Mouse (Mus musculus): ENCODE results near the gene Pigv. TPM values are rescaled to one million over a fixed set of nuclear protein-coding genes. Genes with fewer than 3 reads are reported as not detected.

Pigv gene
- polyA plus RNA-seq, 1 experiment, result 7.3 TPM

- TF ChIP-seq CEBPB (IDR thresholded peaks at IDR 0.05; ENCODE audit: low read depth), result no peak
- TF ChIP-seq MYOG (IDR thresholded peaks at IDR 0.05; ENCODE audit: control insufficient read depth, extremely low read depth, insufficient read length), result no peak
- TF ChIP-seq MAX (IDR thresholded peaks at IDR 0.05), result no peak
- TF ChIP-seq CTCF (IDR thresholded peaks at IDR 0.05; ENCODE audit: control insufficient read depth, insufficient read depth, insufficient read length), result no peak
- no peak for TF ChIP-seq MYOD1 (IDR thresholded peaks at IDR 0.05; ENCODE audit: control insufficient read depth, insufficient read length, low read depth)
- TF ChIP-seq FOSL1 (IDR thresholded peaks at IDR 0.05; ENCODE audit: insufficient read depth, low read length, poor library complexity, severe bottlenecking), result no peak
- no peak for TF ChIP-seq USF1 (IDR thresholded peaks at IDR 0.05; ENCODE audit: low read depth)
- Histone ChIP-seq H3K79me3 (ENCODE audit: low read depth) (peaks cover 2% of the 10 kb centered on the region), H3K36me3 (ENCODE audit: control insufficient read depth, insufficient read depth) (peaks cover 97% of the 10 kb centered on the region), H3K27me3 (ENCODE audit: control insufficient read depth, insufficient read depth, insufficient read length) (no peaks in the 10 kb centered on the region), H3K4me3 (ENCODE audit: insufficient read depth, poor library complexity, severe bottlenecking) (no peak overlapping the region), H3ac (ENCODE audit: control insufficient read depth, insufficient read length, low read depth) (no peak overlapping the region), H3K79me2 (ENCODE audit: control insufficient read depth, insufficient read depth) (peaks cover 11% of the 10 kb centered on the region)
Observed at GRCm38 (mm10) chr4:133688417-133689067, 16.1 kb upstream of the Pigv start.

DNA sequence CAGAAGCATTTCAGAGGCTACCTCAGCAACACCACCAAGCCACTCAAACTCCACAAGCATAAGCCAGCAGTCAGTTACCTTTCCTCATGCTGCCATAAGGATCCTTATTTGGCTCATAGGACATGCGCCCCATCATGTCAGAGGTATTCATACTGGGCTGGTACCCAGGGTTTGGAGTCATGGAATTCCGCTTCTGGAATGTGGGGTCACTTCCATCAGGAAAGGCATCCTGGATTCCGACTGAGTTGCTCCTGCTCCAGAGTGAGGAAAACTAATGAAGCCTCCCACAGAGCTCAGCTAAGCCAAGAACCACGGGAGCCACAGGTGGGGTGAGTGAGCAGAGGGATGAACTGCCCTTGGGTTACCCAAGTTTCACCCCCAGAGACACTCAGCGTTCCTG, 14.7 kb upstream of the Pigv start:
- Histone ChIP-seq H3K79me3 (ENCODE audit: low read depth) (peaks cover 2% of the 10 kb centered on the region), H3K4me3 (ENCODE audit: insufficient read depth, poor library complexity, severe bottlenecking) (no peak overlapping the region), H3K79me2 (ENCODE audit: control insufficient read depth, insufficient read depth) (peaks cover 9% of the 10 kb centered on the region), H3ac (ENCODE audit: control insufficient read depth, insufficient read length, low read depth) (no peak overlapping the region), H3K27me3 (ENCODE audit: control insufficient read depth, insufficient read depth, insufficient read length) (no peaks in the 10 kb centered on the region), H3K36me3 (ENCODE audit: control insufficient read depth, insufficient read depth) (peaks cover 92% of the 10 kb centered on the region)
- TF ChIP-seq MYOG (IDR thresholded peaks at IDR 0.05; ENCODE audit: control insufficient read depth, extremely low read depth, insufficient read length) (no peak), CTCF (IDR thresholded peaks at IDR 0.05; ENCODE audit: control insufficient read depth, insufficient read depth, insufficient read length) (no peak), MAX (IDR thresholded peaks at IDR 0.05) (no peak), MYOD1 (IDR thresholded peaks at IDR 0.05; ENCODE audit: control insufficient read depth, insufficient read length, low read depth) (no peak), USF1 (IDR thresholded peaks at IDR 0.05; ENCODE audit: low read depth) (no peak), CEBPB (IDR thresholded peaks at IDR 0.05; ENCODE audit: low read depth) (no peak), FOSL1 (IDR thresholded peaks at IDR 0.05; ENCODE audit: insufficient read depth, low read length, poor library complexity, severe bottlenecking) (no peak)

- TF ChIP-seq MAX (IDR thresholded peaks at IDR 0.05), result no peak
- no peak for TF ChIP-seq FOSL1 (IDR thresholded peaks at IDR 0.05; ENCODE audit: insufficient read depth, low read length, poor library complexity, severe bottlenecking)
- no peak for TF ChIP-seq MYOG (IDR thresholded peaks at IDR 0.05; ENCODE audit: control insufficient read depth, extremely low read depth, insufficient read length)
- no peak for TF ChIP-seq USF1 (IDR thresholded peaks at IDR 0.05; ENCODE audit: low read depth)
- TF ChIP-seq CTCF (IDR thresholded peaks at IDR 0.05; ENCODE audit: control insufficient read depth, insufficient read depth, insufficient read length), result no peak
- TF ChIP-seq MYOD1 (IDR thresholded peaks at IDR 0.05; ENCODE audit: control insufficient read depth, insufficient read length, low read depth), result no peak
- H3K79me3 ChIP-seq (ENCODE audit: low read depth), result peaks cover 2% of the 10 kb centered on the region
Observed at GRCm38 (mm10) chr4:133686512-133686911, 14.1 kb upstream of the Pigv start.

GRCm38 (mm10) chr4:133680206-133680786, 7.8 kb upstream of the Pigv start:
- H3K79me3 ChIP-seq (ENCODE audit: low read depth), result no peaks in the 10 kb centered on the region
- no peaks in the 10 kb centered on the region for H3K27me3 ChIP-seq (ENCODE audit: control insufficient read depth, insufficient read depth, insufficient read length)
- H3K79me2 ChIP-seq (ENCODE audit: control insufficient read depth, insufficient read depth), result no peaks in the 10 kb centered on the region
- H3K36me3 ChIP-seq (ENCODE audit: control insufficient read depth, insufficient read depth), result peaks cover 65% of the 10 kb centered on the region
- H3K4me3 ChIP-seq (ENCODE audit: insufficient read depth, poor library complexity, severe bottlenecking), result no peak overlapping the region
- H3ac ChIP-seq (ENCODE audit: control insufficient read depth, insufficient read length, low read depth), result no peak overlapping the region
- TF ChIP-seq FOSL1 (IDR thresholded peaks at IDR 0.05; ENCODE audit: insufficient read depth, low read length, poor library complexity, severe bottlenecking) (no peak), CEBPB (IDR thresholded peaks at IDR 0.05; ENCODE audit: low read depth) (no peak), MYOG (IDR thresholded peaks at IDR 0.05; ENCODE audit: control insufficient read depth, extremely low read depth, insufficient read length) (no peak), USF1 (IDR thresholded peaks at IDR 0.05; ENCODE audit: low read depth) (no peak), MAX (IDR thresholded peaks at IDR 0.05) (no peak), CTCF (IDR thresholded peaks at IDR 0.05; ENCODE audit: control insufficient read depth, insufficient read depth, insufficient read length) (no peak), MYOD1 (IDR thresholded peaks at IDR 0.05; ENCODE audit: control insufficient read depth, insufficient read length, low read depth) (no peak)

More at GRCm38 (mm10) chr4:133686512-133686911, 14.1 kb upstream of the Pigv start:
- H3ac ChIP-seq (ENCODE audit: control insufficient read depth, insufficient read length, low read depth), result no peak overlapping the region
- no peak overlapping the region for H3K4me3 ChIP-seq (ENCODE audit: insufficient read depth, poor library complexity, severe bottlenecking)
- no peaks in the 10 kb centered on the region for H3K27me3 ChIP-seq (ENCODE audit: control insufficient read depth, insufficient read depth, insufficient read length)
- peaks cover 6% of the 10 kb centered on the region for H3K79me2 ChIP-seq (ENCODE audit: control insufficient read depth, insufficient read depth)
- peaks cover 92% of the 10 kb centered on the region for H3K36me3 ChIP-seq (ENCODE audit: control insufficient read depth, insufficient read depth)

DNA sequence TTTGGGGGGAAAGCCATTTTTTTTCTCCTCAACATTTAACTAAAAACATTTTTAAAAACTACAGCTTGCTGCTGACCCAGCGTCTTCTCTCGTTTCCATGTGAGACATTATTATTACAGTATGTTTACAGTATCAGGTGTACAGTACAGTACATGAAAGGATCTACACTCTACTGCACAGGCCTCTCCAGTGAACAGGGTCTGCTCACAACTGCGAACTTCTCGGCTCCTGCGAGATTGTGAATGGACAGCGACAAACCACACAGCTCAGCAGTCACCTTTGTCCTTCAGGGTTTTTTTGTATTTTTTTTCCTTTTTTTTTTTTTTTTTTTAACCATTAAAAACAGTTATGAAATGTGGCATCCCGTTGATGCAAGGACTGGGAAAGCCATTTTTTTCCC, 7.2 kb upstream of the Pigv start:
- TF ChIP-seq CEBPB (IDR thresholded peaks at IDR 0.05; ENCODE audit: low read depth) (no peak), CTCF (IDR thresholded peaks at IDR 0.05; ENCODE audit: control insufficient read depth, insufficient read depth, insufficient read length) (no peak), MAX (IDR thresholded peaks at IDR 0.05) (no peak), USF1 (IDR thresholded peaks at IDR 0.05; ENCODE audit: low read depth) (no peak), FOSL1 (IDR thresholded peaks at IDR 0.05; ENCODE audit: insufficient read depth, low read length, poor library complexity, severe bottlenecking) (no peak)
- Histone ChIP-seq H3K27me3 (ENCODE audit: control insufficient read depth, insufficient read depth, insufficient read length) (no peaks in the 10 kb centered on the region), H3K4me3 (ENCODE audit: insufficient read depth, poor library complexity, severe bottlenecking) (no peak overlapping the region), H3K79me3 (ENCODE audit: low read depth) (no peaks in the 10 kb centered on the region), H3ac (ENCODE audit: control insufficient read depth, insufficient read length, low read depth) (no peak overlapping the region), H3K79me2 (ENCODE audit: control insufficient read depth, insufficient read depth) (no peaks in the 10 kb centered on the region), H3K36me3 (ENCODE audit: control insufficient read depth, insufficient read depth) (peaks cover 58% of the 10 kb centered on the region)

All from C2C12 (cell line).